Mouse (Mus musculus) adrenal gland, adult 10 weeks (tissue): ENCODE results near the gene Tmem117. TPM values are rescaled to one million over a fixed set of nuclear protein-coding genes. Genes with fewer than 3 reads are reported as not detected.

ENCODE experiments used
- polyA plus RNA-seq: library from polyadenylated mRNA; stranded (reverse); fragments of 350-450 nt; fragmentation: Illumina TruSeq; extraction: RNeasy Lipid Tissue Mini Kit (QIAGEN cat#74804); gene quantifications from one replicate; pipeline ENCODE4 v1.2.3, GENCODE M21; 2014; ENCODE audit warnings: low read depth, low replicate concordance

The Tmem117 gene
- polyA plus RNA-seq = 8.5 TPM

DNA sequence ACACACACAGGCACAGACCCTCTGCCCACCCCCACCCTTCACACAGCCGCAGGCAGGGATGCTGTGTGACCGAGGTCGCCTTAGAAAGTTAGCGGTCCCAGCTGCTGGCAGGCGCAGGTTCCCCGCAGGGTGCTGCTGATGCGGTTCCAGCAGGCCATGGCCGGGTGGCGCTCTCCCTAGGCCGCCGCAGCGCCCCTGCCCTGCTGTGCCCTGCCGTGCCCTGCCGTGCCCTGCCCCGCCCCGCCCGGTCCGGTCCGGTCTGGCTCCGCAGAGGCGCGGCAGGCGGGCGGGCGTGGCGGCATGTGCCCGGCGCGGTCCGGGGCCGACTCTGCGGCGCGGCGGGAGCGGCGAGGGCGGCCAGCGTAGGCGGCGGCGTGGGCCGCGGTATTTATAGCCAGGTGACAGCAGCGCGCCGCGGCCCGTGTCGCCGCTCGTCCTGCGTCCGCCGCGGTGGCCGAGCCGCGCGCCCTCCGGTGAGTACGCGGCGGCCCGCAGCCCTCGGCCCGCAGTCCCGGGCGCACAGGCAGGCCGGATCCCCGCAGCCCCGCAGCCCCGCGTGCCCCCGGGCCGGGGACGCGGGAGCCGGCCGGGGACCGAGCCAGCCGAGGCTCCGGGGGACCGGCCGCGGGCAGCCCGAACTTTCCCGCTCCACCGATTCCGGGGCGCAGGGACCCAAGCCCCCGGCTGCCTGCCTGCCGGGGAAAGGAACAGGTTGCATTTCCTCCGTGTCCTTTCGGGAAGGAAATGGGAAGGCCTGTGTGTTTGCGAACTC lies at the start of gene Tmem117:
Gene Tmem117, plus strand, starts transcription at position 403 of the 772 bp plus-strand sequence.

DNA sequence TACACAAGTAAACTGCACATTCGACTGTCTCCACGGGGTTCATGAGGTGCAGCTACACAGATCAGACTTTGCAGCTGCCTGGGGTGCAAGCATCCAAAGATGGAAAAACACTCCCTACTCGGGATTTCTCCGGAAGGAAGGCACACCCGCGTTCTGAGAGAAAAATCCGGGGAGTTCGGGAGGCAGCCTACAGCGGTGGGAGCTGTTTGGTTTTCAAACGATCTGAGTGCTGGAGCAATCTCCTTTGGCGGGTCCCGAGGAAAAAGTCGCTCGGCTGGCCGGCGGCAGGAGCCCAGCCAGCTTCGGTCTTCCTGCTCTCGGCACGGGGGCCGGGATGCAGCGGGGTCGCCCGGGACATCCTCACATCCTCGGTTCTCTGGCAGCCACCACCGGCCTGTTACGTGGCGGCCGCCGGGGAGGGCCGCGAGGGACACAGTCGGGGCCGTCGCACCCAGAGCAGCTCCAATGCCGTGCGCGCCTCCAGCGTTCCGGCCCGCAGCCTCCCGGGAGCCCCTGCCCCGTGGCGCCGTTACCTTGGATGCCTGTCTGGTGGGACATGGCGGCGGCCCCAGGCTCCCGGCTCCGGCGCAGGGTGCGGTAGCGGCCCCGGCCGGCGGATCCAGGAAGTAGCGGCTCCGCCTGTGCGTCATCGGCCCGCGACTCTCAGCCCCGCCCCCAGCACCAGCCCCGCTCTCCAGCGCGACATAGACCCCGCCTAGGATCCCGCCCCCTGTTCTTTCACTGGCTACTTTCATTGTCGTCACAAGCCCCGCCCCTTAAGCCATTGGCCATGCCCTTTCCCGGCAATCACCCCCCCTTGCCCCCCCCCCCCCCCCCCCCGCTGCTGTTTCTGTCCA lies 39.6 kb upstream of the Tmem117 start, which contains the start of gene Twf1:
Gene Twf1, minus strand, starts transcription at position 671 of the 857 bp plus-strand sequence.

Other genes starting within 250 kb of the Tmem117 start
- not detected for gene Adamts20, start 163.8 kb upstream of the Tmem117 start, polyA plus RNA-seq
- 3.7 TPM for gene Pus7l, start 85.7 kb upstream of the Tmem117 start, polyA plus RNA-seq
- gene Irak4, start 85.6 kb upstream of the Tmem117 start, polyA plus RNA-seq = 7.3 TPM
- 287 TPM for gene Twf1, start 39.3 kb upstream of the Tmem117 start, polyA plus RNA-seq